Mouse (Mus musculus) ES-E14 (cell line): ENCODE data around the gene Gpr174.

ENCODE experiments used
- CHD2 ChIP-seq: IDR thresholded peaks from 2 replicates; pipeline ENCODE4 v1.6.1; 2014; ENCODE audit warnings: mild to moderate bottlenecking, low read depth, low read length, inconsistent platforms
- MAFK ChIP-seq: IDR thresholded peaks from 2 replicates; pipeline ENCODE4 v1.6.1; 2014; ENCODE audit warnings: mild to moderate bottlenecking, low read depth, low read length, inconsistent platforms; ENCODE audit not compliant: insufficient read depth

DNA sequence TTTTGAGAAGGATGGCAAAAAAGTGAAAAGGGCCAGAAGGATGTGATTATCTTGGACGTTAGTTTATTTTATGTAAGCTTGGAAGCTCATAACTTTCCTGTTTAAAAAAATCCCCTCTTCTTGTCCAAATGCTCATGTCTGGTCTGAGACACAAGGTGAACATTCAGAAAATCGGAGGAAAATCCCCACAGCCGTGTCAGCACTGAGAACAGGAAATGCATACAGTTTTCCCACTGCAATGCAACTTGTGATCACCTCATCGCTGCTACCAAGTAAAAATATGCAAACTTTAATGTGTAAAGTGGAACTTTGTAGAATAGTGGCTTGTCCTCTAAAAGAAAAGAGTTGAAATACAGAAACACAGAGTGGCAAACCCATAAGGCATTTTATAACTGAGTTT lies 28.5 kb downstream of the Gpr174 start:
- no peak for TF ChIP-seq MAFK
- TF ChIP-seq CHD2, result no peak
